Mouse (Mus musculus): Measurements from ENCODE around the gene Stpg2.
"Not testable (repeated sequence)": the region's sequence is repeated elsewhere in the genome, so short reads cannot be mapped to it uniquely, and the experiment has no call there.

Gene Stpg2

DNA sequence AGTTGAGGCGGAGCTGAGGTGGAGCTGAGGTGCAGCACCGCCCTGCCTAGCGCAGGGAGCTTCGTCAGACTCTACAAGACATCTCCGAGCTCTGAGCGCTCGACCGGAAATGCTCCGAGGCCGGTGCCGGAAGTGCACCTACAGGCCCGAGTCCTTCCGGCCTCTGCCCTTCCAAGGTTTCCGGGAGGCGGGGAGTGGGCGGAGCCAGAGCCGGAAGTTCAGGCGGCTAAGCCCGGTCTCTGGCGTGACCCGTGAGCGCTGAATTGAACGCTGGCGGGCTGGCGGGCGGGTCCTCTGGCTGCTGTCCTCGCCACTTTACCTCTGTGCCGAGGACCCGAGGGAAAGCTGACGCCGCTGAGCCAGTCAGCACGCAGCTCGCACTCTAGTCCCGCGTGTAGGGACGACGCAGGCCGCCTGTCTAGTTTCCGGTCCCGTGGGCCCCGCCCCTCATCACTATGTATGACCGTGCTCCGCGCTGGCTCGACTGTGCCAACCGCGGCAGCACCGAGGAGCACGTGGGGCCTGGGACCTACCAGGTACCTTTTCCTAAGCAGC lies at the start of gene Stpg2:
Stpg2 (plus strand) TSS at position 251 of the 555 bp plus-strand sequence.
- DNase-seq (ENCODE audit: low spot score): peak; percentile 89

DNA sequence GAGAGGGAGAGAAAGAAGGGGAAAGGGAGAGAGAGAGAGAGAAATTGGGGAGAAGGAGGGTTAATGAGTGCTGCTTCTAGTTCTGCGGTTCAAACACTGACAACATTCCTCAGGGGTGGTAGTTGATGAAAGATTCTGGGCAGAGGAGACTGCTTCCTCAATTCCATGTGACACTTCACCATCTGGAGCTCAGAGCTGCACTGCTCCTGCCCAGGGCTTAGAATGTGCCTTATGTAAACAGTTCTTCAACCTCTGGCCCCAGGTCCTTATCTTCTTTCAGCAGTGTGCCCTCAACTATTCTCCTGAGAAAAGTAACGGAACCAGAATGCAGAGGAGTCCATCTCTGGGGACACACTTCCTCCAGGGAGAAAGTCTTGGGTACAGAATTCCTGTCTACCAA lies 43.3 kb upstream of the Stpg2 start:
- no peak for DNase-seq (ENCODE audit: low spot score)

- DNase-seq (ENCODE audit: low spot score): no peak
These were observed 42.8 kb upstream of the Stpg2 start for GRCm38 (mm10) chr3:139162658-139163057.

- no peak for DNase-seq (ENCODE audit: low spot score)
These were observed 36.8 kb upstream of the Stpg2 start for GRCm38 (mm10) chr3:139168510-139169269.

DNA sequence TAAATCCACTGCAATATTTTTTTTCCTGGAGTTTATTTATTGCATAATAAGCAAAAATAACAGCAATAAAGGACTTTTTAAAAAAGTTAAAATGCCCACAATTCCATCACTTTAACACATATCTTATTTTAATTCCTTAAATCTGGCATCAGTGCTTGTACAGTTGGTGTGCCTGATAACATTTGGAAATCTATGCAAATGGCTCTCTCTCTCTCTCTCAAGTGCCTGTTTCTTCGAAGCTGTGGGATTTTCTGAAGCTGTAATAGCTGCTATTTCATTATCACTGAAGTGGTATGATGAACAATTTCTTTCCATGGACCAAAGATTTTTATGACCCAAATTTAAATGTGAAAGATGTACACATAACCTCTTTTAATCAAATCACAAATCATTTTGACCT lies 35.8 kb upstream of the Stpg2 start:
- no peak for DNase-seq (ENCODE audit: low spot score)

- DNase-seq (ENCODE audit: low spot score): no peak
These were observed 28.6 kb upstream of the Stpg2 start for GRCm38 (mm10) chr3:139176936-139177335.

GRCm38 (mm10) chr3:139191541-139191940 lies 14.0 kb upstream of the Stpg2 start:
- DNase-seq (ENCODE audit: low spot score): no peak

- no peak for DNase-seq (ENCODE audit: low spot score)
These were observed 11.6 kb upstream of the Stpg2 start for GRCm38 (mm10) chr3:139193917-139194316.

- no peak for DNase-seq (ENCODE audit: low spot score)
These were observed 7.1 kb upstream of the Stpg2 start for GRCm38 (mm10) chr3:139198412-139198811.

DNA sequence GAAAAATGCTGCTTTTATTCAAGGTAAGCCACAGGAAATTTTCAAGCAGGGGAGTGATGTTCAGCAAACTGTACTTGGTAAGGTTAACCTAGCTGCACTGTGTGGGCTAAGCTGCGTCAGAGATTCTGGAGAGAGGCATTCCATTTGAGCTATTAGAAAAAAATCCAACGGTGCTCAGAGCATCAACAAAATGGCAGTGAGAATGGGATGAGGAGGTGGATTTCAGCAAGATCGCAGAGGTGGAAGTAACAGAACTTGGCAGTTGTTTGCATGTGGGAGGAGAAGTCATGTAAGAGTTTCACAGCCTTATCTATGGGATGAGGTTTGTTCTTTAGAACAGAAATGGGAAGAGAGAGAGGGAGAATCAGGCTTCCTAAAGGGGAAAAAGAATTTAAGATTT lies 5.2 kb upstream of the Stpg2 start:
- no peak for DNase-seq (ENCODE audit: low spot score)

DNA sequence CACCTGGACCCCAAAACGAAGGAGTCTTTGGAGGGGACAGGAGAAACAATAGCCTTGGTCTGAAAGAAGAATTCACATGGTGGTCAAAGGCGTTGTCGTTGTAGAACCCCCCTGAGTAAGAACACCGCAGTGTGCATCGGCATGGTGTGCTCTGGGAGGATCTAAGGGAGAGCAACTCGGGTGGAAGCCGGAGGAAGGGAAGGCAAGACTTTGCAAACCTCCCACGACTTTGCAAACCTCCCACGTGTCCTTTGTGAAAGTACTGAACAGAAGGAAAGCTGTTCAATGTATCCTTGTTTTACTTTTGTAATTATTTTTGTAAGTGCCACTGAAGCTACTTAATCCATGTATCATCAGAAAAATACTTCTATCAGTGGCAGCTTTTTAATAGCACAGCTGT lies 11.5 kb downstream of the Stpg2 start:
- no peak for DNase-seq (ENCODE audit: low spot score)

GRCm38 (mm10) chr3:139225123-139225522 lies 19.6 kb downstream of the Stpg2 start:
- DNase-seq (ENCODE audit: low spot score): no peak

DNA sequence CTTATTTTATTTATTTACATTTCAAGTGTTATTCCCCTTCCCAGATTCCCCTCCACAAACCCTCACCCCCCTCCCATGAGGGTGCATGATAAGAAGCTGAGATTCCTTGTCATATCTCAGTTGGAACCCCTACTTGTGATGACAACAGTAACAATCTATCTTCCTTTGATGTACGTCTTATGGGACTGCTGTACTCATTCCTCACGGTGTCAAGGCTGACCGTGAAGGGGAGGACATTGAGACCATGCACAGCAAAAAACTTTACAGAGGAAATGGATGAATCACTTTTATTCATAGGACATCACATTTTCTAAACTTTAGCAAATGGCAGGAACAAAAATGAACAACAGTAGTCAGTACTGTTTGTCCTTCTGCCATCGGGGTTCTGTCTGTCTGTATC lies 21.3 kb downstream of the Stpg2 start:
- no peak for DNase-seq (ENCODE audit: low spot score)

- no peak for DNase-seq (ENCODE audit: low spot score)
These were observed 39.7 kb downstream of the Stpg2 start for GRCm38 (mm10) chr3:139245219-139245618.

DNA sequence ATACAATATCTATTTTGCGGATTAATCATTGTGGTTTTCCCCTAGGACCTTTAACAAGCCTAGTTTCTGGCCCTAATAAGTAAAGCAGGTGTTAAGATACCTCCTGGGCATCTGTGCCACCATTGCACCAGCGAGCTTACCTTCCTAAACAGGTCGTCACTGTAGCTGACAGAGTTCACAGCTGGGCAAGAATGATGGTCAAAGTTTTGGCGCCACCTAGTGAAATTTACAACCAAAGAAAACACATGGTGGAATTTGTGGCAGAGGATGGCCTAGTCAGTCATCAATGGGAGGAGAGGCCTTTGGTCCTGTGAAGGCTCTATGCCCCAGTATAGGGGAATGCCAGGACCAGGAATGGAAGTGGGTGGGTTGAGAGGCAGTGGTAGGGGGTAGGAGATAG lies 41.0 kb downstream of the Stpg2 start:
- no peak for DNase-seq (ENCODE audit: low spot score)

GRCm38 (mm10) chr3:139262359-139262758 lies 56.9 kb downstream of the Stpg2 start:
- not testable (repeated sequence) for DNase-seq (ENCODE audit: low spot score)

DNA sequence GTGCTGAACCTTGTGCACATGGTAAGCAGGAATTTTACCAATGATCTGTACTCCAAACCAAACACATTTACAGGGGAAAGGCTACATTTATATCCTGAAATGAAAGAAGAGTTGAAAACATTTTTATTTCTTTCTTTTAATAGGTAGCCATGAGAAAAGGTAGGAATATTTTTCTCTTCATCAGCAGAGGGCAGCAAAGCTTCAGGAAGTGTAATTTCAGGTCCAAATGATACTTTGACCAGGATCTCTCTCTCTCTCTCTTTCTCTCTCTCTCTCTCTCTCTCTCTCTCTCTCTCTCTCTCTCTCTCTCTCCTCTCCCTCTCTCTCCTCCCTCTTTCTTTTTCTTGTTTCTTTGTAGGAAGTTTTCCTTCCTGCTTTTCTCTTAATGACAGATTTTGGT lies 92.4 kb downstream of the Stpg2 start:
- DNase-seq (ENCODE audit: low spot score): no peak

DNA sequence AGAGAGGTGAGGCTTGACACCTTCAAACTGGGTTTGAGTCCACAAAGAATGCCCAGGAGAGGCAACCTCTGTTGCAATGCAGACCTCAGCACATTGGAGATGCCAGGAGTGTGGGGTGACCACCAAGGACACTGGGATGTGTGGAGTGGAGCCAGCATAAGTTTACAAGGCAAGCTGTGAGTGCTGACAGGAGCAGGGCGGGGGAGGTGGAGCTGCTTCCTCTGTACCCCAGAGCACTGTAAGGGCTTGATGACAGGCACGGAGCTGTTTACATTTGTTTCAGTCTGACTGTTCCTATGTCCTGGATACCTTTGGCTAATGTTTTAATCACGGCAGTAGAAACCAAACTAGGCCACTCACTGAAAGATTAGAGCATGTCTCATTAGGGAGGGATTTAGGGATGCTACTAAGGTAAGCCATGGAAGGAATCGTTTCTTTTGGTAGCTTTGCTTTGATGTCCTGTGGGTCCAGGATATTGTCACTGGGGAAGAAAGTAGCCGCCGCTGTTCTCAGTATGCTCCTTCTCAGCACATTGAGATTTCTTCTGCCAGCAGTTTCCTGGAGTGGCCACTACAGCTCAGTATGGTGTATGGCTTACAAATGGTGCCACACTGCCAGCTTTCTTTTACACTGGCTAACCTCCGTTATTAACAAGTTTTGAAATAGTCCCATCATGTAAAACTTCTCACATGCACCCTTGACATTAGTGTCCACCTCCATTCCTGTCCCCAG lies 102.8 kb downstream of the Stpg2 start:
- DNase-seq (ENCODE audit: low spot score): no peak

DNA sequence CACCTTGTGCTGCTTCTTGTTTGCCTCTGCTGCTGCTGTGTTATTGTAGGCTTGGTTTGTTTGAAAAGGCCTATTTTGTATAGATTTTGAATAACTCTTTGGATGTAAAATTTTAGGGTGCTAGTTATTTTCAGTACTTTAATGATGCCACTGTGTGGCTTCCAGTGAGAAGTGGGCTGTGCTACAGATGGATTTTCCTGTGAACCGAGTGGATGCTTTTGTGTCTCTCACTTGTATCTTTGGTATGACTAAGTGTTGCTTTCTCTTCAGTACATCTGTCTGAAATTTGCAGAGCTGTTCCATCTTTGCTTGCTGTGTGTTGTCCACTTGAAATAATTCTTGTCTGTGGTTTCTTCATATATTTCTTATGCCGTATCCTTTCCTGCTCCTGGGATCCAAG lies 106.2 kb downstream of the Stpg2 start:
- no peak for DNase-seq (ENCODE audit: low spot score)

DNA sequence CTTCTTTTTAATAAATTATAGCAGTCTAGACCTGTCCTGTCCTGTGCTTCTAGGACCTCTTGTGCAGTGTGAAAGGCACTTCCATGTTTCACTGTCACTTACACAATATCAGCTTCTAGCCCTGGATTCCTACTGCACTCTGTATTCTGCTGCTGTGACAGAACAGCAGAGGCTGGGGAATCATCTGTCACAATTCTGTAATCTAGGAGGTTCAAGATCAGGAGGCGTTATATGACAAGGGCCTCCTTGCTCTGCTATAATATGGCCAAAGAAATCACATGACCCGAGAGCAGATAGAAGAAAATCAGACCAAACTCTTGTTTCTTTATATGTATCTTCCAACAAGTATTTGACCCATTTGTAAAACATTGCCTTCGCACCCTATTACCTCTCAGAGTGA lies 175.0 kb downstream of the Stpg2 start:
- DNase-seq (ENCODE audit: low spot score): no peak

- DNase-seq (ENCODE audit: low spot score): no peak
These were observed 191.8 kb downstream of the Stpg2 start for GRCm38 (mm10) chr3:139397077-139397865.

DNA sequence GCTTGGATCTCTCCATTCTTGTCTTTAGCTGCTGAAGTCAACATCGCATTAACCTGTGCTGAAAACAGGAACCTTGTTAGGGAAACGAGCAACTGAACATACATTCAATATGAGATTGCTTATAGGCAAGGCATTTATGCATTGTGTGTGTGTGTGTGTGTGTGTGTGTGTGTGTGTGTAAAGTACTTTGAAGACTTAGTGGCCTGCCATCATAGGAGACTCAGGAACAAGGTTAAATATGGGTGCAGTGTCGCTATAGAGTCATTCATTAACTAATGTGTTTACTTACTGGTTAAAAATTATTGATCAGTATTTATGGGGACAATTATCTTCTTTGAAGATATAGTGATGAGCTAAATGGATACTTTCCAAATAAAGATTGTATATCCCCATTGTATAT lies 199.2 kb downstream of the Stpg2 start:
- no peak for DNase-seq (ENCODE audit: low spot score)

DNA sequence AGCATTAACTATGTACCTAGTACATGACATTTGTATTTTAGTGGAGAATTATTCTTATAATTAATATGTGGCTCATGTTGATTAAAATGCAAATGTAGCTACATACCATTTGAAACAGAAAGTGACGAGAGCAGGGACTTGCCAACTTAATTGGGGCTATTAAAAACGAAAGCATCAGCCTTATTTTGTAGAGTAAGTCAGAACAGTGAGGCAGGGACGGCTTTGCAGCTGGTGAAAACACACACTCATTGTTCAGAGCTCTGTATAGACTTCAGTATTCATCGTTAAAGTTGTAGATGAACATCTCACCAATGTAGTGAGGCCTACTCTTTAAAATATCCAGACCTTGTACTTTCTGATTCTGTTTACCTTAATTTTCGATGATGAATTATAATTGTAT lies 213.6 kb downstream of the Stpg2 start:
- DNase-seq (ENCODE audit: low spot score): no peak

Measured in urinary bladder, postnatal 25 days (tissue).